Mouse (Mus musculus): ENCODE results near the gene Eif3m. TPM values are rescaled to one million over a fixed set of nuclear protein-coding genes. Genes with fewer than 3 reads are reported as not detected.

The Eif3m gene
- polyA plus RNA-seq (2014; fragmentation: Nextera tagmentation; extraction: Ambion mirVana), result 238 and 240 TPM in 2 replicates

DNA sequence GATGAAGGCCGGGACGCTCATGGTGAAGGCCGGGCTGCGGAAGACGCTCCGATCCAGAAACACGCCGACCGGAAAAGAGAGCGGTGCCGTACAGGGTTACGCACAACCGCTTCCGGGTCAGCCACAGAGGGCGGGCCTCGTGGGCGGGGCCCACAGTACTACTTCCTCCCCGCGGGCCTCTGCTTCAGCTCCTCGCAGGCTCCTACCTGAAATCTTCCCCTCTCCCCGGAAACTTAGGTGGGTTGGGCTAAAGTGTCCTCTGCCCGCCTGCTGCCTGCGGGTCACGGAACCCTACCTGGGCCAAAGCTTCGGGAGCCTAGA is at the start of gene Eif3m:
Gene Eif3m, minus strand, starts transcription at position 114 of the 321 bp plus-strand sequence.
- peak; percentile 100 for ATAC-seq (replicated peaks; ENCODE audit: insufficient number of reproducible peaks, low FRiP score, low TSS enrichment)
- Histone ChIP-seq H3K27me3 (ENCODE audit: control insufficient read depth, insufficient read depth, low read length) (no peaks in the 10 kb centered on the region), H3K4me2 (peak within 1 kb of the TSS; percentile 84), H3K27ac (ENCODE audit: low read depth, low read length) (peak within 1 kb of the TSS; percentile 51), H3K4me1 (ENCODE audit: control insufficient read depth, insufficient read depth, low read length) (no peaks in the 10 kb centered on the region), H3K9ac (ENCODE audit: low read depth, low read length) (peak within 1 kb of the TSS; percentile 94), H3K36me3 (ENCODE audit: control insufficient read depth, insufficient read depth, low read length) (peaks cover 4% of the 10 kb centered on the region; the same call in 1 of the 2 replicates), H3K4me3 (ENCODE audit: low read depth, low read length) (peak within 1 kb of the TSS; percentile 90), H3K9me3 (replicated peaks; ENCODE audit: control insufficient read depth, low read length) (no peaks in the 10 kb centered on the region)
- 0% methylated on average over 25 of the region's 25 CpGs for WGBS (ENCODE audit: insufficient replicate concordance)

- Histone ChIP-seq H3K27ac (ENCODE audit: low read depth, low read length) (no peak overlapping the region), H3K9ac (ENCODE audit: low read depth, low read length) (no peak overlapping the region), H3K4me1 (ENCODE audit: control insufficient read depth, insufficient read depth, low read length) (no peaks in the 10 kb centered on the region), H3K27me3 (ENCODE audit: control insufficient read depth, insufficient read depth, low read length) (no peaks in the 10 kb centered on the region), H3K4me2 (no peak overlapping the region), H3K9me3 (replicated peaks; ENCODE audit: control insufficient read depth, low read length) (no peaks in the 10 kb centered on the region), H3K36me3 (ENCODE audit: control insufficient read depth, insufficient read depth, low read length) (no peaks in the 10 kb centered on the region), H3K4me3 (ENCODE audit: low read depth, low read length) (no peak overlapping the region)
- 54% methylated on average over 7 of the region's 7 CpGs for WGBS (ENCODE audit: insufficient replicate concordance)
- no peak for ATAC-seq (replicated peaks; ENCODE audit: insufficient number of reproducible peaks, low FRiP score, low TSS enrichment)
These were observed 46.0 kb upstream of the Eif3m start for GRCm38 (mm10) chr2:105062741-105063372.

DNA sequence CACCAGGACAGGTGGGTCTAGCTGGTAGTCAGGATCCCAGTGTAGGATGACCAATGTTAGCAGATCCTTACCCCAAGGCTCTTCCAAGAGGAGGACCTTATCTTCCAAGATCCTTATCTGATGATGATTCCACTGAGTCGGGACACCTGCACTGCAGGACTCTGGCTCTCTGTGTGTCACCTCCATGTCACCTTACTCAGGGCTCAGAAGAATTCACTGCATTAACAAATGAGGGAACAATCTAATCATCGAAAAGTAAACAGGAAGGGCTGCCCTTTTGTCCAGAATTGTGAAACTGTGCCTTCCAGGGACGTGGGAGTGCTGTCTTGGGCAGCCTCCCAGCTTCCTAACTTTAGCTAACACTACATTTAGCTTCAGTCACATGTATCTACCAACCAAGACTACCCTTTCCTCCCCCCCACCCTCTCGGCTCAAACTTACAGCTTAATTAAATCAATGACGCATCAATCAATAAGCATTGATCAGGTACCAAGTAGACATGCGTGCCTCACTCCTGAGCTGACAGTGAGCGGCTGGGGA is 41.8 kb upstream of the Eif3m start:
- peaks cover 3% of the 10 kb centered on the region; the same call in 1 of the 2 replicates for H3K4me1 ChIP-seq (ENCODE audit: control insufficient read depth, insufficient read depth, low read length)
- no peak overlapping the region for H3K27ac ChIP-seq (ENCODE audit: low read depth, low read length)
- 61% methylated on average over 7 of the region's 7 CpGs for WGBS (ENCODE audit: insufficient replicate concordance)
- no peak for ATAC-seq (replicated peaks; ENCODE audit: insufficient number of reproducible peaks, low FRiP score, low TSS enrichment)
- H3K9me3 ChIP-seq (replicated peaks; ENCODE audit: control insufficient read depth, low read length), result no peaks in the 10 kb centered on the region
- H3K27me3 ChIP-seq (ENCODE audit: control insufficient read depth, insufficient read depth, low read length), result no peaks in the 10 kb centered on the region
- H3K36me3 ChIP-seq (ENCODE audit: control insufficient read depth, insufficient read depth, low read length), result no peaks in the 10 kb centered on the region
- no peak overlapping the region for H3K4me2 ChIP-seq
- no peak overlapping the region for H3K4me3 ChIP-seq (ENCODE audit: low read depth, low read length)
- no peak overlapping the region for H3K9ac ChIP-seq (ENCODE audit: low read depth, low read length)

DNA sequence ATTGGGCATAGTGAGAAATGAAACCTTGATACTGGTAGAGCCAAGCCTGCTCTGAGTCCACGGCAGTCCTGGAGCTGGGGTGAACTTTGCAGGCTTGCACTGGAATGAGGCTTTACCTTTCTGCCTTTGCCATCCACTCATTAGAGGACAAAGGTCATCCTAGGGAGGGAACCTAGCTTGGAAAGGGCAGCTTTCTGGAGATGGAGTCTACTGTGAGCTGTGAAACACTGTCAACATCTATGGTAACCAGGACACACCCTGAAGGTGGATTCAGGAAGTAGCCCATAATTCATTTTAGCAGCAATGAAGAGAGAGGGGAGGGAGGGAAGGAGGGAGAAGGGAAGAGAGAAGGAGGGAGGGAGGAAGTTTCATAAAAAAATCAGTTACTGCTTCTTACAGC is 38.6 kb upstream of the Eif3m start:
- Histone ChIP-seq H3K27me3 (ENCODE audit: control insufficient read depth, insufficient read depth, low read length) (no peaks in the 10 kb centered on the region), H3K36me3 (ENCODE audit: control insufficient read depth, insufficient read depth, low read length) (no peaks in the 10 kb centered on the region), H3K27ac (ENCODE audit: low read depth, low read length) (no peak overlapping the region), H3K4me3 (ENCODE audit: low read depth, low read length) (no peak overlapping the region), H3K4me2 (no peak overlapping the region), H3K4me1 (ENCODE audit: control insufficient read depth, insufficient read depth, low read length) (peaks cover 3% of the 10 kb centered on the region; the same call in 1 of the 2 replicates), H3K9me3 (replicated peaks; ENCODE audit: control insufficient read depth, low read length) (no peaks in the 10 kb centered on the region), H3K9ac (ENCODE audit: low read depth, low read length) (no peak overlapping the region)
- 67% methylated on average over 1 of the region's 1 CpGs for WGBS (ENCODE audit: insufficient replicate concordance)
- ATAC-seq (replicated peaks; ENCODE audit: insufficient number of reproducible peaks, low FRiP score, low TSS enrichment), result no peak

DNA sequence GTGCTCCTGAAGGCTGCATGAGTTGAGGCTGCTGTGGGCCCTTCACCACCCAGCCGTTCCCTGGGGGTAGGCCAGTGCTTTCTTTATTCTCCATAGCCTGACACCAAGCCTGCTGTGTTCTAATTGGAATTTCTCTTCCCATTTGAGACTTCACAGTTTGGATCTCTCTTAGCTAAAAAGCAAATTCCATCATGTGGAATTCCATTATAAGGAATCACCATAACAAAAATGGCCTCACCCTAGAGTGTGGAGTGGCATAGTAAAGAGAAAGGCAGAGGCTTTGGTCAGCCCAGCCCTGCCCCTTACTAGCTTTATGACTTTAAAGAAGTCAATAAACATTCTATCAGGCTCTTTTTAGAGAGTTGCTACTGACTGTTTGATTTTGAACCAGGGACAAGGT is 31.4 kb upstream of the Eif3m start:
- H3K27ac ChIP-seq (ENCODE audit: low read depth, low read length), result no peak overlapping the region
- H3K4me1 ChIP-seq (ENCODE audit: control insufficient read depth, insufficient read depth, low read length), result no peaks in the 10 kb centered on the region
- ATAC-seq (replicated peaks; ENCODE audit: insufficient number of reproducible peaks, low FRiP score, low TSS enrichment), result no peak
- H3K27me3 ChIP-seq (ENCODE audit: control insufficient read depth, insufficient read depth, low read length), result no peaks in the 10 kb centered on the region
- no peak overlapping the region for H3K9ac ChIP-seq (ENCODE audit: low read depth, low read length)
- H3K9me3 ChIP-seq (replicated peaks; ENCODE audit: control insufficient read depth, low read length), result no peaks in the 10 kb centered on the region
- H3K4me2 ChIP-seq, result no peak overlapping the region
- no peaks in the 10 kb centered on the region for H3K36me3 ChIP-seq (ENCODE audit: control insufficient read depth, insufficient read depth, low read length)
- 55% methylated on average over 1 of the region's 1 CpGs for WGBS (ENCODE audit: insufficient replicate concordance)
- H3K4me3 ChIP-seq (ENCODE audit: low read depth, low read length), result no peak overlapping the region

DNA sequence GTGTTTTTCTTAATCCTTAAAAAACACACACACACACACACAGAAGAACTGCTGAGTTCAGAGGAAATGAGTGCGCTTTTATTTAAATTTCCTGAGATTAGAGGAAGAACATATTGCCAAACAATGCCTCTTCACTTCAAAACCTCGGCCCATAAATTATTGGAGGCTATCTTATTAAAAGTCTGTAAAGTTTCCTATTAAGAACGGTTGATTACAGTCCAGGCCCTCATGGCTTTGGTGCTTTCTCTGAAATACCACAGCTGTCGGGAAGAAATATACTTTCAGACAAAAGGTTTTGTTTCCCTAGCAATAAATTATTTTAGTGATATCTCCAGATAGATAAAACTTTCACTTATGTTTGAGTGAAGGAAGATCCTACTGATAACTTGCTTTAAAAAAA is 26.3 kb upstream of the Eif3m start:
- no peak for ATAC-seq (replicated peaks; ENCODE audit: insufficient number of reproducible peaks, low FRiP score, low TSS enrichment)
- no peak overlapping the region for H3K4me3 ChIP-seq (ENCODE audit: low read depth, low read length)
- no peaks in the 10 kb centered on the region for H3K9me3 ChIP-seq (replicated peaks; ENCODE audit: control insufficient read depth, low read length)
- no peaks in the 10 kb centered on the region for H3K36me3 ChIP-seq (ENCODE audit: control insufficient read depth, insufficient read depth, low read length)
- H3K27me3 ChIP-seq (ENCODE audit: control insufficient read depth, insufficient read depth, low read length), result no peaks in the 10 kb centered on the region
- H3K27ac ChIP-seq (ENCODE audit: low read depth, low read length), result no peak overlapping the region
- no peak overlapping the region for H3K9ac ChIP-seq (ENCODE audit: low read depth, low read length)
- no peak overlapping the region for H3K4me2 ChIP-seq
- no peaks in the 10 kb centered on the region for H3K4me1 ChIP-seq (ENCODE audit: control insufficient read depth, insufficient read depth, low read length)
- WGBS (ENCODE audit: insufficient replicate concordance), result 80% methylated on average over 4 of the region's 4 CpGs

DNA sequence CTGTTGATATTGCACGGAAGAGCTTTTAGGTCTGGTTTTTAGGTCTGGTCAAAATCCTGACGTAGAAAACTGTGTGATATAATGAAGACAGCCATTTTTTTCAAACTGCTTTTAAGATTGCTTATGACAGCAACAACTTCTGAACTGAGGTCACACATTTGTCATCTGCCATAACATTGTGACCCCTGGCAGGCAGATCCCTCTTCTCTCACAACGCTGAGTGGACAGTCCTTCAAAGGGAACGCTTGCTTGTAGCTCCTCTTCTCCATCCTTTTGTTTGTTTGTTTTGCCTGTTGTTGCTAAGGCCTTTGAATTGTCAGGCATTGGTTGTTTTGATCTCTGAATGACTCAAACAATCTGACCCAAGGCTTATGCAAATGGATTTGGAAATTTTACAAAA is 24.0 kb upstream of the Eif3m start:
- Histone ChIP-seq H3K9ac (ENCODE audit: low read depth, low read length) (no peak overlapping the region), H3K9me3 (replicated peaks; ENCODE audit: control insufficient read depth, low read length) (no peaks in the 10 kb centered on the region), H3K4me3 (ENCODE audit: low read depth, low read length) (no peak overlapping the region), H3K27me3 (ENCODE audit: control insufficient read depth, insufficient read depth, low read length) (no peaks in the 10 kb centered on the region), H3K4me2 (no peak overlapping the region), H3K36me3 (ENCODE audit: control insufficient read depth, insufficient read depth, low read length) (no peaks in the 10 kb centered on the region), H3K4me1 (ENCODE audit: control insufficient read depth, insufficient read depth, low read length) (no peaks in the 10 kb centered on the region), H3K27ac (ENCODE audit: low read depth, low read length) (no peak overlapping the region)
- no peak for ATAC-seq (replicated peaks; ENCODE audit: insufficient number of reproducible peaks, low FRiP score, low TSS enrichment)
- WGBS (ENCODE audit: insufficient replicate concordance), result 63% methylated on average over 4 of the region's 4 CpGs

DNA sequence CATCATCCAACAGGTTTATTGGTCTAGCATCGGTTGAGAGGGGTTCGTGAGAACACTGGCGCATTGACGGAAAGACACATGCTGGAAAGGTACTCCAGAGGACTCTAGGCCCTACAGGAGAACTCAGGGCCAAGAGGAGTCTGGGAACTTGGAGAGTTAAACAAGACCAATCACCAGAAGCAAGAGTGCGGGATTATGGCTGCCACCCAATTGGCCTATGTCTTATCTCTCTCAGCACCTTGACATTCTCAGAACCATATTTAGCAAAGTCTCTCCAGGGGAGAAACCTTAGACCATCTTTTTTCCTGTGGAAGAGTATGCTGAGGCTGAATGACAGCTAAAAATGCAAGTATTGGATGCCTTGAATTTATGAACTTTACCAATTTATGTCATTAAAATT is 22.0 kb upstream of the Eif3m start:
- no peak overlapping the region for H3K9ac ChIP-seq (ENCODE audit: low read depth, low read length)
- WGBS (ENCODE audit: insufficient replicate concordance), result 85% methylated on average over 5 of the region's 5 CpGs
- H3K27me3 ChIP-seq (ENCODE audit: control insufficient read depth, insufficient read depth, low read length), result no peaks in the 10 kb centered on the region
- H3K27ac ChIP-seq (ENCODE audit: low read depth, low read length), result no peak overlapping the region
- no peaks in the 10 kb centered on the region for H3K4me1 ChIP-seq (ENCODE audit: control insufficient read depth, insufficient read depth, low read length)
- H3K4me3 ChIP-seq (ENCODE audit: low read depth, low read length), result no peak overlapping the region
- no peaks in the 10 kb centered on the region for H3K36me3 ChIP-seq (ENCODE audit: control insufficient read depth, insufficient read depth, low read length)
- no peaks in the 10 kb centered on the region for H3K9me3 ChIP-seq (replicated peaks; ENCODE audit: control insufficient read depth, low read length)
- no peak for ATAC-seq (replicated peaks; ENCODE audit: insufficient number of reproducible peaks, low FRiP score, low TSS enrichment)
- no peak overlapping the region for H3K4me2 ChIP-seq

- Histone ChIP-seq H3K27ac (ENCODE audit: low read depth, low read length) (no peak overlapping the region), H3K9me3 (replicated peaks; ENCODE audit: control insufficient read depth, low read length) (no peaks in the 10 kb centered on the region), H3K4me1 (ENCODE audit: control insufficient read depth, insufficient read depth, low read length) (no peaks in the 10 kb centered on the region), H3K27me3 (ENCODE audit: control insufficient read depth, insufficient read depth, low read length) (no peaks in the 10 kb centered on the region), H3K9ac (ENCODE audit: low read depth, low read length) (no peak overlapping the region), H3K4me3 (ENCODE audit: low read depth, low read length) (no peak overlapping the region), H3K36me3 (ENCODE audit: control insufficient read depth, insufficient read depth, low read length) (no peaks in the 10 kb centered on the region), H3K4me2 (no peak overlapping the region)
- no peak for ATAC-seq (replicated peaks; ENCODE audit: insufficient number of reproducible peaks, low FRiP score, low TSS enrichment)
- WGBS (ENCODE audit: insufficient replicate concordance), result 76% methylated on average over 7 of the region's 7 CpGs
These were observed 21.2 kb upstream of the Eif3m start for GRCm38 (mm10) chr2:105037956-105038569.
